Mouse (Mus musculus) liver, embryonic 13.5 days (tissue): ENCODE data around the gene Flnb. TPM values are rescaled to one million over a fixed set of nuclear protein-coding genes. Genes with fewer than 3 reads are reported as not detected.

Source experiments
- ATAC-seq: fragments of 200-750 bp; cut with Nextera tagmentation; 2 replicates; pipeline ENCODE4 v1.8.0; 2017; ENCODE audit warnings: low read depth, mild to moderate bottlenecking, moderate number of reproducible peaks, moderate library complexity
- DNase-seq: peaks from one replicate; pipeline ENCODE4 v3.0.0; 2022
- H3K27ac ChIP-seq: fragments of 300-500 bp; sonication (generic); 2 replicates; pipeline ENCODE4 v1.5.1; 2015; ENCODE audit warnings: moderate library complexity, mild to moderate bottlenecking, inconsistent platforms
- H3K27me3 ChIP-seq: fragments of 300-500 bp; sonication (generic); 2 replicates; pipeline ENCODE4 v1.6.1; 2015; ENCODE audit warnings: mild to moderate bottlenecking, inconsistent platforms
- H3K36me3 ChIP-seq: fragments of 300-500 bp; sonication (generic); 2 replicates; pipeline ENCODE4 v1.6.1; 2015; ENCODE audit warnings: mild to moderate bottlenecking, inconsistent platforms
- H3K4me1 ChIP-seq: fragments of 300-500 bp; sonication (generic); replicated peaks from 2 replicates; pipeline ENCODE4 v1.6.1; 2015; ENCODE audit warnings: inconsistent platforms
- H3K4me2 ChIP-seq: fragments of 300-500 bp; sonication (generic); 2 replicates; pipeline ENCODE4 v1.6.1; 2015; ENCODE audit warnings: inconsistent platforms, mild to moderate bottlenecking, moderate library complexity
- H3K4me3 ChIP-seq: fragments of 300-500 bp; sonication (generic); replicated peaks from 2 replicates; pipeline ENCODE4 v1.5.1; 2015; ENCODE audit warnings: mild to moderate bottlenecking, inconsistent platforms
- H3K9ac ChIP-seq: fragments of 300-500 bp; sonication (generic); 2 replicates; pipeline ENCODE4 v1.6.1; 2015; ENCODE audit warnings: mild to moderate bottlenecking, inconsistent platforms
- H3K9me3 ChIP-seq: fragments of 300-500 bp; sonication (generic); replicated peaks from 2 replicates; pipeline ENCODE4 v1.6.1; 2016; ENCODE audit warnings: inconsistent platforms
- WGBS: fragments of 180-500 bp; shearing (Covaris S2); methylation state at CpG from one replicate; pipeline ENCODE4 v1.1.7; 2015; ENCODE audit not compliant: insufficient replicate concordance; 5-methylcytosine and 5-hydroxymethylcytosine counted together
- polyA plus RNA-seq: library from polyadenylated mRNA; unstranded; fragments of >200 nt; fragmentation: Nextera tagmentation; extraction: Ambion mirVana; gene quantifications from 2 replicates; pipeline ENCODE4 v1.2.1, GENCODE M21; 2015

Gene Flnb
- polyA plus RNA-seq, 1 experiment from 2014 or later = 2.9 TPM

DNA sequence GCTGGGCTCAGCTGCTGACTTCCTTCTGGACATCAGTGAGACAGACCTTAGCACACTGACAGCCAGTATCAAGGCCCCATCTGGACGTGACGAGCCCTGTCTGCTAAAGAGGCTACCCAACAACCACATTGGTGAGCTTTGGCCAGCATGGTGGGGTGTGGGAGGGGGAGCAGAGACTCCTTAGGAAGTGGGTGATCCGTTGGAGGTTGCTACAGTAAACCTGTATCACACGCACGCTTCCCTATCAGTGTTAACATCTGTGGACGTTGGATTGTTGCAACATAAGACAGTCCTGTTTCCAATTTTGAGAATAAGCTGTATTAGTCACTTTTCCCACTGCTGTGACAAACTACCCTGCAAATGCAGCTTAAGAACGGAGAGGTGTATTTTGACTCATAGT is 111.3 kb downstream of the Flnb start:
- H3K27me3 ChIP-seq = no peaks in the 10 kb centered on the region
- peaks cover 25% of the 10 kb centered on the region for H3K4me1 ChIP-seq
- no peak overlapping the region for H3K9ac ChIP-seq
- no peaks in the 10 kb centered on the region for H3K9me3 ChIP-seq
- no peak overlapping the region for H3K4me2 ChIP-seq
- peak; percentile 64 for ATAC-seq
- H3K36me3 ChIP-seq = peaks cover 42% of the 10 kb centered on the region
- WGBS = 20% methylated on average over 7 of the region's 7 CpGs
- no peak for DNase-seq
- H3K27ac ChIP-seq = no peak overlapping the region
- no peak overlapping the region for H3K4me3 ChIP-seq

DNA sequence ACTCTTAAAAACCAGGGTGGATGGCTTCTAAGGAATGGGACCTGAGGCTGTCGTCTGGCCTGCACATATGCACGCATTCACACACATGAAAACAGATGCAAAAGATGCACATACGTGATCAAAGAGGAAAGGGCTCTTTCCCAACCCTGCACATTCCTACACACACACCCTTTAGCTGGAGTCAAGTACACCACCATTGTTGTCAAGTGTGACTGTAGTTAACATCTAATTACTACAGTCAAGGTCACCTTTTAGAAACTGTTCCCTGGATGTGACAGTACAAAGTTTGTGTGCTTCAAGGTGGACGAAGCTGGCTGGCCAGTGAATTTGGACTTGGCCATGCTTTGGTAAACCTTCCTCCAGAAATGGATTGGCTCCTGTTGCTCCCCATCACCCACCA is 114.4 kb downstream of the Flnb start:
- Histone ChIP-seq H3K9ac (no peak overlapping the region), H3K27me3 (no peaks in the 10 kb centered on the region), H3K4me3 (no peak overlapping the region), H3K36me3 (peaks cover 41% of the 10 kb centered on the region), H3K27ac (no peak overlapping the region), H3K9me3 (no peaks in the 10 kb centered on the region), H3K4me2 (no peak overlapping the region), H3K4me1 (peaks cover 25% of the 10 kb centered on the region)
- DNase-seq (no peak), ATAC-seq (no peak)
- 74% methylated on average over 4 of the region's 4 CpGs for WGBS

DNA sequence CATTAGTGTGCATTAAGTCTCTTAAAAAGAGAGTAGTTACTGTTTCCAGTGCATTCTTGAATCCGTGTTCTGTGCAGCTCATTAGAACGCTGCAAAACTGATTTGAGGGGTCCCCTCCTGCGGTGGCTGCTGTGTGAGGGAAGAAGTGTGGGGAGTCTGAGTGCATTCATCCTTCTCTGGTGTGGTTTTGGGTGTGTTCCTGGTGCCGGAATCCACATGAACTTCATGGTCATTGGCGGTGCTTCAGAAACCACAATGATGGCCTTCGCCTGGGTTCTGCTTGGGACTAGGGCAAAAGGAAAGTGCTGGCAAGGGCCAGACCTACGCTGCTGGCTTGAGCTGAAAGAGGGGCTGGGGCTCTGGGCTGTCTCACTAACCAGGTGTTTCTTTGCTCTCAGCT is 116.4 kb downstream of the Flnb start:
- H3K4me2 ChIP-seq = no peak overlapping the region
- H3K4me3 ChIP-seq = no peak overlapping the region
- no peaks in the 10 kb centered on the region for H3K9me3 ChIP-seq
- H3K27ac ChIP-seq = no peak overlapping the region
- ATAC-seq = no peak
- peaks cover 39% of the 10 kb centered on the region for H3K36me3 ChIP-seq
- peaks cover 21% of the 10 kb centered on the region for H3K4me1 ChIP-seq
- 59% methylated on average over 7 of the region's 7 CpGs for WGBS
- no peak overlapping the region for H3K9ac ChIP-seq
- H3K27me3 ChIP-seq = no peaks in the 10 kb centered on the region
- DNase-seq = no peak

DNA sequence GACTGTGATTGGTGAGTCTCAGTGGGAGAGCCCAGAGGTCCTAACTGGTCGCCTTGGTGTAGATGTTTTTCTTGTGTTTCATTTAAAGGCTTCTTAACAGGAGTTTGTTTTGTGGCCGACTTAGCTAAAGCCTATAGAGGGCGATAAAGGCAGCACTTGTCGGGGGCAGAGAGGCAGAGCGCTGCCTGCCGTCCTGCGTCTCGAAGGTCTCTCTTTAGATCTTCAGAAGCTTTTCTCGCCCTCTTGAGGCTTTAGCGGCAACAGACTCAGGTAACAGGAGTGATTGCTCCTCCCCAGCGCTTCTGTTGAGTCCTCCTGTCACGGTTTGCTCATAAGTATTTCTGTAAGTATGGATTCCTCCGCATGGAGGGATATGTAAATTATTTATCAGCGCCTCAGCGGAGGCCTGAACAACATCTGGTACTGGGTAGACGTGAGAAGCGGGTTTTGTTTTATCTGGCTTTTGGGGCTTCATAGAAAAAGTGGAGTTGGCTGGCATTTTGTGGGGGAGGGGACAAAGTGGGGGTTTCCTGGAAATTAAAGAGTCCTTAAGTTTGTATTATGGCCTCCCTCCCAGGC is 119.4 kb downstream of the Flnb start:
- Histone ChIP-seq H3K9me3 (no peaks in the 10 kb centered on the region), H3K36me3 (peaks cover 47% of the 10 kb centered on the region), H3K27ac (no peak overlapping the region), H3K27me3 (no peaks in the 10 kb centered on the region), H3K9ac (no peak overlapping the region), H3K4me1 (peaks cover 17% of the 10 kb centered on the region), H3K4me2 (no peak overlapping the region), H3K4me3 (no peak overlapping the region)
- DNase-seq (no peak), ATAC-seq (no peak)
- 42% methylated on average over 17 of the region's 17 CpGs for WGBS

DNA sequence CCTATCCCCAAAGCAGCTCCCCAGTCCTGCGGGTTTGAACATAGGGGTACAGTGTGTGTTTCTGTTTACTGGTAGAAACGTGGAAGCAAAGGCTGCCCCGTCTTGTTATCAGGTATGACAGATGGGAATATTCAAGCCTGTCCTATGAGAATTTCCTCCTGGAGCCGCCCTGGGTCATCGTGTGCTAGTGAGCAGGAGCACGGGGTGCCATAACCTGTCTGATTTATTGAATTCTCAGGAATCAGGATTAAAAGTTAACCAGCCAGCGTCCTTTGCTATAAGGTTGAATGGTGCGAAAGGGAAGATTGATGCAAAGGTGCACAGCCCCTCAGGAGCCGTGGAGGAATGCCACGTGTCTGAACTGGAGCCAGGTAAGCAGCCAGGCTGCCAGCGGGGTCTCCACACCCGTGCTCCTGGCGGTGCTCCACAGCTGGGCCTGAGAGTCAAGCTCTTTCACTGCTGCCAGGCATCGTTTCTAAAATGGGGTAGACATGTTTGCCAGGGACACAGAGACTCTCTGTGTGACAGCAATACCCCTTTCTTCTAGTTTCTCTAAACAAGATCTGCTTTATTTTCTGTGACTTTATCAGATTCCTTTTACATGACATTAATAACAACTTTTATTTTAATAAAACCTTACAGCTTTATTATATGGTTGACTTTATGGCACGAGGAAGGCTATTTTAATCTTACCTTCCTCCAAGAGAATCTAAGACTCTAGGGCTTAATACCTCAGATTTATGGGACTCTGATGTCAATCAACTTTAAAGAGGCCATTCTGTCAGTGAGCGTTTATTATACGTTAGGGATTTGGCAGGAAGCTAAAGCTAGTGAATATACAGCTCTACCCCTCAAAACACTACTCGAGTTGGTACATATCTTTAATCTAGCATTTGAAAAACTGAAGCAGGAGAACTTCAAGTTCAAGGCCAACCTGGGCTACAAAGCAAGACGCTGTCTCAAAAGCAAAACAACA is 121.3 kb downstream of the Flnb start:
- Histone ChIP-seq H3K36me3 (peaks cover 39% of the 10 kb centered on the region), H3K4me1 (no peaks in the 10 kb centered on the region), H3K27ac (no peak overlapping the region), H3K9ac (no peak overlapping the region), H3K27me3 (no peaks in the 10 kb centered on the region), H3K4me2 (no peak overlapping the region), H3K4me3 (no peak overlapping the region), H3K9me3 (no peaks in the 10 kb centered on the region)
- 67% methylated on average over 19 of the region's 19 CpGs for WGBS
- ATAC-seq (no peak), DNase-seq (no peak)

DNA sequence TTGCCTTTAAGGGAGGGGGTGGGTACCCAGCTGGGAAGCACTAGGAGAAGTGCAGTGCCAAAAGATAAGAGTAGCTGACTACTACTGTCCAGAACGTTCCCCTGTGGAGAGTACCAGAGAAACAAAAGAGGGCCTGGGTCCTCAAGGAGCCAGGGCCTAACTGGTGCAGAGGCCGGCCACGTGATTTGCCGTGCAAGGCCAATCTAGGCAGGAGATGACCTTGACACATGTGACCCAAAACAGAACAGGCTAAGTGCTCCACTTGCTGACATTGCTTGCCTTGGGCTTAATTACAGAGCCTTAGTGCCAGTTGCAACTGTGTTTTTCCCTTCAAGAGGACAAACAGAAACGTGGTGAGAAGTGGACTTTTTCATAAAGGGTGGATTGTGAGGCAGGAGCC is 123.7 kb downstream of the Flnb start:
- no peak overlapping the region for H3K27ac ChIP-seq
- peaks cover 32% of the 10 kb centered on the region for H3K36me3 ChIP-seq
- no peaks in the 10 kb centered on the region for H3K9me3 ChIP-seq
- H3K4me2 ChIP-seq = no peak overlapping the region
- no peak overlapping the region for H3K9ac ChIP-seq
- 60% methylated on average over 5 of the region's 5 CpGs for WGBS
- no peaks in the 10 kb centered on the region for H3K27me3 ChIP-seq
- DNase-seq = no peak
- no peak overlapping the region for H3K4me3 ChIP-seq
- no peak for ATAC-seq
- no peaks in the 10 kb centered on the region for H3K4me1 ChIP-seq

DNA sequence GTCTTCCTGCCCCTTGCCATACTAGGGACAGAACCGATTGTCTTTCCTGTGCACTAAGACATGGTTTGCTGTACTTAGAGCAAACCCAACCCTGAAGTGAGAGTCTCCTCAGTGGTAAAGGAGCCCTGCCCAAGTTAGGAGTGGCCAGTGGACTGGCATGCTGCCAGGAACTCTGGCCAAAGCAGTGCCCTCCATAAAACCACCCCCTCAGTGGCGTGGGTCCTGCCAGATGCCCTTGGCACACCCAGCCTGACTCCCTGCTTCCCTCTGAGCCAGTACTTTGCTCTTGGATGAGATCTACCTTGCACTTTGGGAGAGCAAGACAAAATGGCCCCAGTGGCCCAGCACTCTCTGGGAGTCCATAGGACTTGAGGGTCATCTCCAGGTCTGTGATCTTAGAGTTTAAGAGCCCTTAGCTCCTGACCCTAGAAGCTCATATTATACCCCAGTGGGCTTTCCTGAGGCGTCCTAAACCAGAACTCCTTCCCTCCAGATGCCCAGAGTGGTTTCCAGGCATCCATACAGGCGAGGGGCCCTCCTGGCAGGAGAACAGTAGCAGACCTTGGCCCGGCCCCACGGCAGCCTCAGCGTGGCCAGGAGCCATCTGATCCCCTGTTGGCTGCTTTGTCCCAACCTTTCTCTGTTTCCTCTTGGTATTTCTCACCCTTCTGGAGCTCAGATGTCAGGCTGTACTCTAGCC is 125.5 kb downstream of the Flnb start:
- H3K9ac ChIP-seq = no peak overlapping the region
- DNase-seq (no peak), ATAC-seq (no peak)
- no peak overlapping the region for H3K27ac ChIP-seq
- H3K4me2 ChIP-seq = no peak overlapping the region
- no peaks in the 10 kb centered on the region for H3K27me3 ChIP-seq
- H3K4me1 ChIP-seq = no peaks in the 10 kb centered on the region
- H3K4me3 ChIP-seq = no peak overlapping the region
- H3K9me3 ChIP-seq = no peaks in the 10 kb centered on the region
- H3K36me3 ChIP-seq = peaks cover 24% of the 10 kb centered on the region
- WGBS = 67% methylated on average over 7 of the region's 7 CpGs

DNA sequence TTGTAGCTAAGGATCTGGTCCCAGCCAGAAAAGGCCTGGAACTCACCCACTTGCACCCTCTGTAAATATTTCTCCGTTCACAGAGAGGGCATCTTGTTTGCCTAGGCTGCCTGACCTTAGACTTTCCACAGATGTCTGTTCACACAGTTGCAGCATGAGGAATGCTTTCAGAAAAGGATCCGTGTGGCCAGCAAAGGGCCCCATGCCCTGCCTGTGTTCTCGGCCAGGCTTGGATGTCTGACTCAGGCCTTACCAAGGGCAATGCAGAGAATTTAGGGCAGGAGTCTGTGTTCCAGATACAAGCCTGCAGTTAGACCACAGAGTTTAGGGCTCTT is 126.0 kb downstream of the Flnb start:
- H3K27ac ChIP-seq = no peak overlapping the region
- no peaks in the 10 kb centered on the region for H3K9me3 ChIP-seq
- WGBS = 70% methylated on average over 3 of the region's 3 CpGs
- DNase-seq (no peak), ATAC-seq (no peak)
- H3K4me3 ChIP-seq = no peak overlapping the region
- peaks cover 27% of the 10 kb centered on the region for H3K36me3 ChIP-seq
- H3K4me2 ChIP-seq = no peak overlapping the region
- H3K4me1 ChIP-seq = no peaks in the 10 kb centered on the region
- H3K27me3 ChIP-seq = no peaks in the 10 kb centered on the region
- no peak overlapping the region for H3K9ac ChIP-seq

DNA sequence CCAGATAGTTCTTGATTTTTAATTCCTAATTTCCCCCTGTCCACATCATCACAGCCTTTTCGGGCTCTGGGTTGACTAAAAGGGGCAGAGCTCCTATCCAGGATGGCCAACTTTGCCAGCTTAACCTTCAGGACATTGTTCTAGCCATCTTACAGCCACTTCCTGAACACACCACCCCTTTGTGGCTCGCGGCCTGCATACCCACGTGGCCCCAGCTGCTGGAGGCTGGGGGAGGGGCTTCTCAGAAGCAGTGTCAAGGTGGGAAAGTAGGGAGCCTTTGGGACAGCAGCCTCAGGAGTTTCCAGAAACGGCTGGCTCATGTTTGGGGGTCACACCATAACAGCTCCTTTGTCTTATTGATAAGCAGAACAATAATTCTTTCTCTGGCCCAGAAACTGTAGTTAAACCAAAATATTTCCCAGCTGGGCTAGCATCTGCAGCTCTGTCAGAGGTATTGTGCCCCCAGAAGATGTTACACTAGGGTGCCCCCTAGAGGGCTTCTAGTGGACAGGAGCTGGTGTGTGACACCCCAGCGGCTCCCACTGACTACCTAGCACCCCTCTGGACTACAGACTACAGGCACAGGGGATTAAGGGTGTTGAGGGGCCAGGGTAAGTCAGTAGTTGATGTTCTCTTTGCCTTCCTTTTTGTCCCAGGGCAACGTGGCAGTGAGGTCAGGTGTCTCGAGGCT is 126.7 kb downstream of the Flnb start:
- no peak overlapping the region for H3K27ac ChIP-seq
- ATAC-seq = no peak
- H3K36me3 ChIP-seq = peaks cover 28% of the 10 kb centered on the region
- no peak overlapping the region for H3K4me3 ChIP-seq
- DNase-seq = peak; percentile 25
- no peak overlapping the region for H3K9ac ChIP-seq
- 36% methylated on average over 8 of the region's 8 CpGs for WGBS
- no peaks in the 10 kb centered on the region for H3K4me1 ChIP-seq
- no peak overlapping the region for H3K4me2 ChIP-seq
- no peaks in the 10 kb centered on the region for H3K9me3 ChIP-seq
- no peaks in the 10 kb centered on the region for H3K27me3 ChIP-seq

DNA sequence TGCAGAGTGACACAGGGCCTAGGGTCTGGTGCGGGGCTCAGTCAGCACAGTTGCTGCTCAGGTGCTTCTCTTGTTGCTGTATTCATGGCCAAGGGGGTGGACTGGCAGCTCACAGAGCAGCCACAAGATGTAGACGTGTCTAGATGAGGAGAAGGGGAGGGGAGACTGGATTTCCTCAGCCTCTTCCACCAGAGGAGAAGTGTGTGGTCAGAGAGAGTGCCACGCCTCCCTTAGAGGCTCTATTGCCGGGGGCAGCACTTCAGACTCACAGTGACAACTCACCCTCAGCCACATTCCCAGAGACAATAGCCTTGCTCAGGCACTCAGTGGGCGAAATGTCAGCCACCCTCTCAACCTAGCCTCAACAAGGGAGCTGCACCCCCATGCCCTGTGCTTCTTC is 127.5 kb downstream of the Flnb start:
- 51% methylated on average over 5 of the region's 5 CpGs for WGBS
- no peak overlapping the region for H3K9ac ChIP-seq
- no peak for ATAC-seq
- no peak overlapping the region for H3K4me3 ChIP-seq
- H3K36me3 ChIP-seq = peaks cover 32% of the 10 kb centered on the region
- DNase-seq = no peak
- H3K4me1 ChIP-seq = no peaks in the 10 kb centered on the region
- no peaks in the 10 kb centered on the region for H3K27me3 ChIP-seq
- H3K27ac ChIP-seq = no peak overlapping the region
- H3K4me2 ChIP-seq = no peak overlapping the region
- H3K9me3 ChIP-seq = no peaks in the 10 kb centered on the region

DNA sequence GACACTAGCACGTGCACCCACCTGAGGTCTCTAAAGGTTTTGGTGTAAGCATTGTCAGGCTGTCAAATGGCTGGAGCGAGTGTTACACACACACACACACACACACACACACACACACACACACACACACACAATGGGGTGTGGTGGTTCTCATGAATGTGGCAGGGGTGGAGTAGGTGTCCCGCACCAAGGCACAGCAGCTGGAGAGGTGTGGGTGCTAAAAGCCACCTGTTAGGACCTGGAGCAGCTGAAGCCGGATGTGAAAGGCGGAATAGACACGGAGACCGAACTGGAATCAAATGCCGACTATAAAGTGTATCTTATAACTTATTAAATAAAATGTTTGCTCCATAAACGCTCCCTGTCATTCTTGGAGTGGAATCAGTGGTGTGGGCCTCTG is 133.5 kb downstream of the Flnb start:
- 75% methylated on average over 9 of the region's 9 CpGs for WGBS

More for the DNA sequence above, 133.5 kb downstream of the Flnb start:
- H3K4me1 ChIP-seq = peaks cover 17% of the 10 kb centered on the region; the same call in 1 of the 2 replicates
- no peaks in the 10 kb centered on the region for H3K9me3 ChIP-seq
- H3K27me3 ChIP-seq = no peaks in the 10 kb centered on the region
- H3K4me2 ChIP-seq = no peak overlapping the region
- H3K27ac ChIP-seq = no peak overlapping the region
- DNase-seq (no peak), ATAC-seq (no peak)
- peaks cover 22% of the 10 kb centered on the region; the same call in 1 of the 2 replicates for H3K36me3 ChIP-seq
- no peak overlapping the region for H3K4me3 ChIP-seq
- no peak overlapping the region for H3K9ac ChIP-seq
